Mouse (Mus musculus) heart, embryonic 14.5 days (tissue): ENCODE data around the gene Mctp1. TPM values are rescaled to one million over a fixed set of nuclear protein-coding genes. Genes with fewer than 3 reads are reported as not detected.

Experiments
- ATAC-seq: fragments of 200-750 bp; cut with Nextera tagmentation; 2 replicates; pipeline ENCODE4 v1.8.0; 2017; ENCODE audit warnings: low read depth, moderate TSS enrichment; ENCODE audit not compliant: insufficient number of reproducible peaks, insufficient read depth, low FRiP score
- H3K27ac ChIP-seq, 2 experiments: fragments of 200-500 bp in 1 of 2; fragments of 300-500 bp in 1 of 2; sonication (generic) in 1 of 2; replicated peaks in 1 of 2; 2 replicates each; pipeline ENCODE4 v1.5.1; 2012 to 2014; ENCODE audit warnings: low read depth in 2 of 2, low read length in 2 of 2, control low read depth in 1 of 2, mild to moderate bottlenecking in 1 of 2, mixed read lengths in 1 of 2; ENCODE audit not compliant: control insufficient read depth in 1 of 2, insufficient read depth in 1 of 2
- H3K27me3 ChIP-seq: fragments of 300-500 bp; sonication (generic); 2 replicates; pipeline ENCODE4 v1.6.1; 2014; ENCODE audit warnings: mild to moderate bottlenecking, low read length, control low read depth; ENCODE audit not compliant: control insufficient read depth, insufficient read depth
- H3K36me3 ChIP-seq: fragments of 300-500 bp; sonication (generic); 2 replicates; pipeline ENCODE4 v1.6.1; 2014; ENCODE audit warnings: mild to moderate bottlenecking, control low read depth, low read length, mixed read lengths; ENCODE audit not compliant: control insufficient read depth, insufficient read depth
- H3K4me1 ChIP-seq, 2 experiments: fragments of 200-500 bp in 1 of 2; fragments of 300-500 bp in 1 of 2; sonication (generic) in 1 of 2; 2 replicates each; pipeline ENCODE4 v1.6.1; 2012 to 2014; ENCODE audit warnings: low read length in 2 of 2, control low read depth in 1 of 2, mixed read lengths in 1 of 2; ENCODE audit not compliant: control insufficient read depth in 2 of 2, insufficient read depth in 2 of 2
- H3K4me2 ChIP-seq: fragments of 300-500 bp; sonication (generic); 2 replicates; pipeline ENCODE4 v1.6.1; 2014; ENCODE audit warnings: mild to moderate bottlenecking, low read length
- H3K4me3 ChIP-seq, 2 experiments: fragments of 200-500 bp in 1 of 2; fragments of 300-500 bp in 1 of 2; sonication (generic) in 1 of 2; 2 replicates each; pipeline ENCODE4 v1.5.1; 2012 to 2014; ENCODE audit warnings: low read length in 2 of 2, mild to moderate bottlenecking in 2 of 2, control low read depth in 1 of 2, low read depth in 1 of 2, moderate library complexity in 1 of 2; ENCODE audit not compliant: control insufficient read depth in 1 of 2, insufficient read depth in 1 of 2
- H3K9ac ChIP-seq: fragments of 300-500 bp; sonication (generic); 2 replicates; pipeline ENCODE4 v1.6.1; 2014; ENCODE audit warnings: mild to moderate bottlenecking, low read length
- H3K9me3 ChIP-seq: fragments of 300-500 bp; sonication (generic); 2 replicates; pipeline ENCODE4 v1.6.1; 2016; ENCODE audit warnings: low read length, control low read depth; ENCODE audit not compliant: control insufficient read depth
- WGBS: fragments of 180-500 bp; shearing (Covaris S2); extraction: QIAGEN DNeasy Blood & Tissue Kit; methylation state at CpG from one replicate; pipeline ENCODE4 v1.1.7; 2014; 5-methylcytosine and 5-hydroxymethylcytosine counted together
- polyA plus RNA-seq: library from polyadenylated mRNA; unstranded; fragments of >200 nt; fragmentation: Nextera tagmentation; extraction: Ambion mirVana; gene quantifications from 2 replicates; pipeline ENCODE4 v1.2.1, GENCODE M21; 2014

Gene Mctp1
- polyA plus RNA-seq, 1 experiment from 2014 or later: 0.45 TPM

DNA sequence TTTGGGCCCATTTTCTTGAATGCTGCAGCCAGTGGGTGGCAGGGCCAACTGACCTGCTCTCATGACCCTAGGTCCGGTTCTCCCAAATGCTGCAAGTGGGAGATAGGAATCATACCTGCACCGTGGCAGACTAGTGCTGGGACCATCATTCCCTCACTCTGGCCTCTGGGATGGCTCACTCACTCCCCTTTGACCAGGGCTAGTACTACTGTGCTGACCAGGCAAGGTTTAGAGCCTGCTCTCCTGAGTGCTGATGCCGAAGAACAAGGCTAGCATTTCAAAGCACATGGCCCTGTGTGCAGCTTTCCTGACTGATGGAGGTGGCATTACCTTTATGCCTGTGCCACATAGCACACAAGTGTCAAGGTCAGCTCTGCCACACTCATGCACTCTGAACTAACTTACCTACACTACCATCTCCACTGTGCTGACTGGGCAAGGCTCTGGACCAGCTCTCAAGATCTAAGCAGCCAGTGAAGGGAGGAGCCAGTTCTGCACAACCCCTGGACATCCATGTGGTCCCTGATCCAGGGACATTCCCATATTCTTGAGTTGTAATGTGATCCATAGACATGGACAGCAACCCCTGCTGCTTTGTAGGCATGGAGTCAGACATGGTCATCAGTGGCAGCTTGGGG lies 146.7 kb downstream of the Mctp1 start:
- no peaks in the 10 kb centered on the region for H3K27me3 ChIP-seq
- ATAC-seq: no peak
- no peaks in the 10 kb centered on the region for H3K9me3 ChIP-seq
- H3K9ac ChIP-seq: no peak overlapping the region
- no peaks in the 10 kb centered on the region for H3K4me1 ChIP-seq
- H3K4me2 ChIP-seq: no peak overlapping the region
- no peaks in the 10 kb centered on the region for H3K36me3 ChIP-seq
- no peak overlapping the region for H3K4me3 ChIP-seq
- H3K27ac ChIP-seq: no peak overlapping the region
- WGBS: 87% methylated on average over 3 of the region's 3 CpGs

DNA sequence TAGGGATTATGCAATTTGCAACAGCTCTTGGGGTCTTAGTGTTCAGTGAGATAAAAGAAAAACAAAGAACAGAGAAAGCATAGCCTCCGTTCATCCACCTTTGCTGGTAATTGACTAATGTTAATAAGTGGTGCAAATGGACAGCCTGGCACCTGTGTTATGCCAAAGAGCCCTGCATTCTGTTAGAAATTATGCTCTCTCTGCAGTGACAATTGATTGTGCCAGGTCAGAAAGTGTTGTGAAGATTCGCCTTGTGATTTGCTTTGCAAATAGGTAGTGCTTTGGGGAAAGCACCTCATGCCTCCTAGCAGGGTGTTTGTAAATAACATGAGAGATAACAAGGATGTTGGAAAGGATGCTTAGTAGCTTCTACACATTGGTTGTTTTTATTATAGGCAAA lies 163.5 kb downstream of the Mctp1 start:
- H3K27ac ChIP-seq: no peak overlapping the region
- H3K4me3 ChIP-seq: no peak overlapping the region
- H3K4me1 ChIP-seq: no peaks in the 10 kb centered on the region
- H3K27me3 ChIP-seq: no peaks in the 10 kb centered on the region
- no peak overlapping the region for H3K9ac ChIP-seq
- no peak overlapping the region for H3K4me2 ChIP-seq
- ATAC-seq: no peak
- no peaks in the 10 kb centered on the region for H3K36me3 ChIP-seq
- WGBS: 59% methylated on average over 2 of the region's 2 CpGs
- H3K9me3 ChIP-seq: no peaks in the 10 kb centered on the region

DNA sequence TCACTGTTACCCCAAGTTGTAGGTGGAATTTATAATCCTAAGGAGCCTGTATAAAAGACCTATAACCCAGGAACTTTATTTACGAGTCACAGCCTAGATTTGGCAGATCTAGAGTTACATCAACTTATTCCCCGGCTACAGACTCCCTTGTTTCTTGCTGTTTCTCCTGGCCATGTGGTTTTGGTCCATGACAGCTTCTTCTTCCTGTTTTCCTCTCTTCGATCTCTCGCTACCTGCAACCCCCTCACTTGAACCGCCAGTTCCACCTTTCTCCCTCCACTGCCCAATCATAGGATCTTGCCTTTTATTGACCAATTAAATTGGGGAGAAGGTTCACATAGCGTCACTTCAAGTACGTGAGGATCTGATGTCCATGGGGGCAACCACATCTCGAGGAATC lies 176.6 kb downstream of the Mctp1 start:
- WGBS: 79% methylated on average over 8 of the region's 8 CpGs
- H3K36me3 ChIP-seq: no peaks in the 10 kb centered on the region

DNA sequence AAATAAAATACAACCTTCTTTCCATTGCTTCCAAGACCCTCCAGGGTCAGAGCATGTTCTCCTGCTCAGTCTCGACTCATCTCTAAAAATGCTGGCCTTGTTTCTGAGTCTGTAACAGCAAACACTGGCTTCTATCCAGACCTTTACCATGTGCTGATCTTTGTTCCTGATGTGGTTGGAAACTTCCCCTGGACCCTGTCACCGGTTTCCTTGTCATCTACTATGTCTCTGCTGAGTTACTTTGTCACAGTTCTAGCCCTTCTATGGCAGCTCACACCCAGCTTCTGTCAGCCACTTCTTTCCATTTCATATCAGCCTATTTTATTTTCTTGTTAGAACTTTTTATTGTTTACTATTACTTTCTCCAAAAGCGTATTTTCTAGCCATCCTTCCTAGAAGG lies 177.3 kb downstream of the Mctp1 start:
- WGBS: 67% methylated on average over 3 of the region's 3 CpGs
- ATAC-seq: no peak

More for the DNA sequence above, 176.6 kb downstream of the Mctp1 start:
- no peak for ATAC-seq
- no peak overlapping the region for H3K9ac ChIP-seq
- H3K27me3 ChIP-seq: no peaks in the 10 kb centered on the region
- H3K4me3 ChIP-seq: no peak overlapping the region
- no peak overlapping the region for H3K27ac ChIP-seq
- H3K9me3 ChIP-seq: no peaks in the 10 kb centered on the region
- no peak overlapping the region for H3K4me2 ChIP-seq
- no peaks in the 10 kb centered on the region for H3K4me1 ChIP-seq

DNA sequence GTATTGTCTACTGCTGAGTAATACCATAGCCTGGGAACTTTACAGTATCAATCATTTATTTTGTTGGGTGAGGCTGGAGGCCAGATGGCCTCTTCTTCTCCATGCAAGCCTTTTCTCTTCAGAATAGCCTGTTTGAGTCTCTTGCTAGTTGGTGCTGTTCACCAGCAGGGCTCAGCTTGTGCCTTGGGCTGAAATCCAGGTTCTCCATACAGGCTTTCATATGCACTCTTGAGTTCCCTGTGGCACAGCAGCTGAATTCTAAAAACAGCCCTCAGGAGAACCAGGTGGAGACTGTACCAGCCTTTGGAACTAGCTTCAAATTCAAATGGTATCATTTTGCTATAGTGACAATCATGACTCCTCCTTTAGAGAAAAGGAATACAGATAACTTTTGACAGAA lies 179.7 kb downstream of the Mctp1 start:
- H3K4me3 ChIP-seq: no peak overlapping the region
- no peak for ATAC-seq
- no peaks in the 10 kb centered on the region for H3K4me1 ChIP-seq
- H3K27ac ChIP-seq: no peak overlapping the region
- H3K27me3 ChIP-seq: no peaks in the 10 kb centered on the region
- no peak overlapping the region for H3K4me2 ChIP-seq
- H3K9ac ChIP-seq: no peak overlapping the region
- no peaks in the 10 kb centered on the region for H3K36me3 ChIP-seq
- no peaks in the 10 kb centered on the region for H3K9me3 ChIP-seq

More for the DNA sequence above, 177.3 kb downstream of the Mctp1 start:
- H3K4me2 ChIP-seq: no peak overlapping the region
- no peak overlapping the region for H3K9ac ChIP-seq
- H3K36me3 ChIP-seq: no peaks in the 10 kb centered on the region
- H3K27me3 ChIP-seq: no peaks in the 10 kb centered on the region
- H3K4me1 ChIP-seq: no peaks in the 10 kb centered on the region
- H3K27ac ChIP-seq: no peak overlapping the region
- H3K4me3 ChIP-seq: no peak overlapping the region
- no peaks in the 10 kb centered on the region for H3K9me3 ChIP-seq

DNA sequence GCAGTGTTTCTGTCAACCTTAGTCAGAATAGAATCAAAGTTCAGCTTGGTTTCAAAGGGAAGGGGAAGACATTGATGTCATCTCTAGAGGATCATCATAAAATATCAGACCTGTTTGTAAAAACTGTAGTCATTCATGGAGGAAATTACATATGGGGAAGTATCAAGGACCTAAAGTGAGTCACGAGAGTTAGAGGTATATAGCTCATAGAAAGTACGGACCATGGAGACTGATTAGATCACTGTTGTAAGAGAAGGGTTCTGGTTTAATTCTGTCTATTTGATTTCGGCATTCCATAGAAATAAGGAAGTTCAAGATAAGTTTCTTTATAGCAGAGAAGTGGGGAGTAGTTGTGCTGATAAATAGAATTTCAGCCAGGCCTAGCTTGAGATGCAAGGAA lies 181.7 kb downstream of the Mctp1 start:
- Histone ChIP-seq H3K4me1 (no peaks in the 10 kb centered on the region), H3K27ac (no peak overlapping the region), H3K4me2 (no peak overlapping the region), H3K27me3 (no peaks in the 10 kb centered on the region), H3K9me3 (no peaks in the 10 kb centered on the region), H3K4me3 (no peak overlapping the region), H3K36me3 (no peaks in the 10 kb centered on the region), H3K9ac (no peak overlapping the region)
- ATAC-seq: no peak
- WGBS: 71% methylated on average over 3 of the region's 3 CpGs

DNA sequence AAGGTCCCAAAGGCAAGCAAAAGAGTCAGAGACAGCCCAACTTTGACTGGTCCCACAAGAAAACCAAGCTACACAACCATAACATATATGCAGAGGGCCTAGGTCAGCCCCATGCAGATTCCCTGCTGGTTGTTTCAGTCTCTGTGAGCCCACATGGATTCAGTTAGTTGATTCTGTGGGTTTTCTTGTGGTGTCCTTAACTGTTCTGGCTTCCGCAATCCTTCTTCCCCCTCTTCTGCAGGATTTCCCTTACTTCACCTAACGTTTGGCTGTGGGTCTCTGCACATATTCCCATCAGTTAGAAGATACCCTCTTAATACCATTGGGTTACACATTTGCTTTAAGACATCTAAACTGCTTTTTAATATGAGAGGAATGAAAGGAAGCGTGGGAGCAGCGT lies 183.1 kb downstream of the Mctp1 start:
- Histone ChIP-seq H3K9ac (no peak overlapping the region), H3K9me3 (no peaks in the 10 kb centered on the region), H3K27ac (no peak overlapping the region), H3K4me1 (no peaks in the 10 kb centered on the region), H3K27me3 (no peaks in the 10 kb centered on the region), H3K36me3 (no peaks in the 10 kb centered on the region), H3K4me3 (no peak overlapping the region), H3K4me2 (no peak overlapping the region)
- no peak for ATAC-seq
- 86% methylated on average over 4 of the region's 4 CpGs for WGBS

DNA sequence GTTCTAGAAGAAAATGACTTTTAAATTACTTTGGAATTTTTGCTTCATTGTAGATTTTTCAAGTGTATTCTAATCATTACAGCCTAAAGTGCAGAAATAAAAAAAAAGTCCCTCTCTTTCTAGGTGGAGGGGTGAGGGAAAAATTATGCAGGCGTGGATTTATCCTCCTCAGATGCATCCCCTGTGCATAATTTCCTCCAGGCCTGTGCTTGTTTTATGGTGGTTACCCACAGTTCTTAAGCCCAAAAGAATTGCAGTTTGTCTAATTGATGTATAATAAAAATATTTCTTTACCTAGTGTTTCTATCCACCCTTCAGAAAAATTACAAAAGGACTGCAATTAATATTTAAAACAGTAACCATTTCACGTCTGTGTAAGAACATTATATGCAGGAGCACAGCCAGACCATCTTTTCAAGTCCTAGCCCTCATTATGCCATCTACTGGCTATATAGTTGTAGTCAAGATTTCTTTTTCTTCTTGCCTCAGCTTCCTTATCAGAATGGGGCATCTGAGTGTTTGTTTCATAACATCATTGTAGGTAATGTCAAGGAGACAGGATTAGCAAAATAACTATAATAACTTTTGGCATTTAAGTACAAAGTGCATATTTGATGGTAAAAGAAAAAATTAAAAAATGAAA lies 184.4 kb downstream of the Mctp1 start:
- no peak overlapping the region for H3K9ac ChIP-seq
- H3K27ac ChIP-seq: no peak overlapping the region
- no peaks in the 10 kb centered on the region for H3K4me1 ChIP-seq
- H3K36me3 ChIP-seq: no peaks in the 10 kb centered on the region
- no peak overlapping the region for H3K4me3 ChIP-seq
- no peak for ATAC-seq
- 58% methylated on average over 2 of the region's 2 CpGs for WGBS
- no peaks in the 10 kb centered on the region for H3K27me3 ChIP-seq
- no peaks in the 10 kb centered on the region for H3K9me3 ChIP-seq
- H3K4me2 ChIP-seq: no peak overlapping the region
